Mouse (Mus musculus): Measurements from ENCODE around the gene Fam207a.

Fam207a gene

GRCm38 (mm10) chr10:77515385-77516348 is at the start of gene Fam207a:
Gene Fam207a, minus strand, starts transcription at chr10:77515785.
- DNase-seq: peak; percentile 96

DNA sequence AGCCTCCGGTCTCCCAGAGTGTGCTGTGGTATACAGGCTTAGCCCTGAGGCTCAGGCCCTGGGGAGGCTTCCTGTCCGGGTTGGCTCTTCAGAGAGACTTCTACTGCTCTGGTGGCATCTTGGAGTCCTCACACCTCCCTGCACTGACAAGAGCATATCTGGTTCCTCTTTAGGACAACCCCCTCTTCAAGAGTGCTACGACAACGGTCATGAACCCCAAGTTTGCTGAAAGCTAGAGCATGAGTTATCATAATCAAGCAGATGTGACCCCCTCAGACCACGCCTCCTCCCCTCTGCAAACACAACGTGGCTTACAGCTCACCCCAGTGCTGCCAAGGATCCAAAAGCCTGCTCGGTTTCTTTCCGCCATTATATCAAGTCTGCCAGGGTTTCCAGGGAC is 49.4 kb upstream of the Fam207a start:
- no peak for DNase-seq

GRCm38 (mm10) chr10:77561508-77561907 is 45.9 kb upstream of the Fam207a start:
- DNase-seq: no peak

GRCm38 (mm10) chr10:77560830-77561229 is 45.2 kb upstream of the Fam207a start:
- DNase-seq: no peak

GRCm38 (mm10) chr10:77560090-77560489 is 44.5 kb upstream of the Fam207a start:
- no peak for DNase-seq

- peak; percentile 47 for DNase-seq
Measured at GRCm38 (mm10) chr10:77557641-77558040, 42.1 kb upstream of the Fam207a start.

DNA sequence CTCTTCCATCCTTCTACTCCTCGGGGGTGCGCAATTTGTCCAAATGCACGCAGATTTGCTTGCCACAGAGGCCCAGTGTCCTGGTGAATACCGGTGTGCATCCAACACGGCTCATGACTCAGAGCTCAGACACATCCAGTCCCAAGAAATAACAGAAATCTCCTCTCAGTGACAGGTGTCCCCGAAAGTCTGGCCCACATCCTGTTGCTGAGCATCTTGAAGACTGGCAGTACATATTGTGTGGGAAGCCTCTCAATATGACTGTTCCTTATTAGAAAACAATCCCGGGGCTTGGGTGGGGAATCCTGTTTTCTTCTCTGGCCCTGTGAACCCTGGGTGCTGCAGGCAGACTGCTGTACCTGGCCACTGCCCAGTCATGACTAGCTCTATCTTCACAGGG is 41.0 kb upstream of the Fam207a start:
- DNase-seq: no peak

GRCm38 (mm10) chr10:77554918-77555317 is 39.3 kb upstream of the Fam207a start:
- no peak for DNase-seq

DNA sequence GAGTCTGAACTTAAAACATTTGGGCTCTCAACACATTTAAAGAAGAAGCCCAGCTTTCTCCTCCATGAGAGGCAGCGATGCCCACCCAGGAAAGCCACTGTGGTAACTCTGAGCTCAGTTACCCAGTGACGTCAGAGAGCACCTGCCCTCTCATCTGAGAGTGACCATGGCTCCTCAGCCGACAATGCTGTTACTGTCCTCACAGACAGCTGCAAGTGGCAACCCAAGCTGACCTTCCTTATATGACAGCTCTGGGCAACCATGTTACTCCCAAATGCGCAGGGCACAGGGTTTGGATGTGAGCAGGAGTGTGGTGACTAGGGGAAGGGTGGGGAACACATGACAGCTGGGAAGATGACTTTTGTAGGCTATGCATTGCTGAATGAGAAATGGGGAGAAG is 37.7 kb upstream of the Fam207a start:
- no peak for DNase-seq

DNA sequence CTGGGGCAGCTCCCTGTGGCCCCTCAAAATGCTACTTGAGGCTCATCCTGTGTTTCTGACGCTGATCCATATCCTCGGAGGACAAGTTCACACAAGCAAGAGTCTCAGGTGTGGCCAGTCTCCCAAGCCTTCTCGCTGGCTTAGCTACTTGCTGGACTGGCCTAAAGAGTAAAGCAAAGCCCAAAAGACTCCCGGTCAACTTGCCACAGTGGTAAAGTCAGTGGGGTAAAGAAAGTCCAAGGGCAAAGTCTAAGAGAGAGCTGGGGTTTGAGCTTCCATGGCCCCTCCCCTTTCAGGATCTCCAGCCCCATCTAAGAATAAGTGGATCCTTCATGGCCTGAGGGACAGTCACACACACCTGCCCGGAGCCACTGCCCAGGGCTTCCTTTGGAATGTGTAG is 36.6 kb upstream of the Fam207a start:
- DNase-seq: no peak

DNA sequence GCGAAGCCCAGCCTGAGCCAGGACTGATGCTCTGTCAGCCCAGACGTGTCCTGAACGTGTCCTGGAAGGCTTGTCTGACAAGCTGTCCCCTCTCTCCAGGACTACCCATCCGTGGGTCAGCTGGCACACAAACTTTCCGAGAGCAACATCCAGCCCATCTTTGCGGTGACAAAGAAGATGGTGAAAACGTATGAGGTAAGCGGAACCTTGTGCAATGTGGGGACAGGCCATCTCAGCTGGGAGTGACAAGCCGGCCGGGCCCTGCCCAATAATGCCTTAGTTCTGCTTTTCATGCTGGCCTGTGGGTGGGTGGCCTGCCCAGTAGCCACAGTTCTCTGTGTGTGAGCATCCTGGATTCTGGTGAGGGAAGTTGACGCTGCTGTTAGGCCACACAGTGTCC is 35.3 kb upstream of the Fam207a start:
- no peak for DNase-seq

DNA sequence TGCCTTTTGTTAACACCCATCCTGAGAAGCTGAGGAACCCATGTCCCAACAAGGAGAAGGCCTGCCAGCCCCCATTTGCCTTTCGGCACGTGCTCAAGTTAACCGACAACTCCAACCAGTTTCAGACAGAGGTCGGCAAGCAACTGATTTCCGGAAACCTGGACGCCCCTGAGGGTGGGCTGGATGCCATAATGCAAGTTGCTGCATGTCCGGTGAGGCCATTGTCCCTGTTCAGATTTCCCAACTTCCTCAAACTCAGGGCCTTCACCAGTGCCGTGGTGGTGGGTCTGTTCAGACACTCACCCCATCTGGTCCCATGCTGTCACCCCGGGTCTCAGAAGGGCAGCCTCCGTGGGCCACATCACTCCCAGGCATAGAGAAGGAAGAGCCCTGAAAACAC is 33.0 kb upstream of the Fam207a start:
- no peak for DNase-seq

- DNase-seq: no peak
Measured at GRCm38 (mm10) chr10:77544916-77545315, 29.3 kb upstream of the Fam207a start.

DNA sequence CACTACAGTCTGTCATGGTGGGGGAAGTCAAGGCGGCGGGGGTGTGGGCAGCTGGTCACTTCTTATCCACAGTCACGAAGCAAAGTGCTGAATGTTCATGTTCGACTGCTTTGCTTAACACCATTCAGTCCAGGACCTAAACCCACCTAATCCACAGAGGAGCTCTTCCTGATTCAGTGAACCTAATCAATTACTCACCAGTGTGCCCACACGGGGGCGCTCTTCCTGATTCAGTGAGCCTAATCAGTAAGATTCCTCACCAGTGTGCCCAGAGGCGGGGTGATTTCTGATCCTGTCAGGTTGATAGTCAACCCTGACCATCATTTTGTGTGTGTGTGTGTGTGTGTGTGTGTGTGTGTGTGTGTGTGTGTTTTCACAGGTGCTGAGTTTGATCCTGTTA is 27.6 kb upstream of the Fam207a start:
- peak; percentile 57 for DNase-seq

GRCm38 (mm10) chr10:77541864-77542666 is 26.5 kb upstream of the Fam207a start:
- DNase-seq: no peak

- no peak for DNase-seq
Measured at GRCm38 (mm10) chr10:77540576-77541102, 25.1 kb upstream of the Fam207a start.

GRCm38 (mm10) chr10:77539320-77539945 is 23.8 kb upstream of the Fam207a start:
- no peak for DNase-seq

DNA sequence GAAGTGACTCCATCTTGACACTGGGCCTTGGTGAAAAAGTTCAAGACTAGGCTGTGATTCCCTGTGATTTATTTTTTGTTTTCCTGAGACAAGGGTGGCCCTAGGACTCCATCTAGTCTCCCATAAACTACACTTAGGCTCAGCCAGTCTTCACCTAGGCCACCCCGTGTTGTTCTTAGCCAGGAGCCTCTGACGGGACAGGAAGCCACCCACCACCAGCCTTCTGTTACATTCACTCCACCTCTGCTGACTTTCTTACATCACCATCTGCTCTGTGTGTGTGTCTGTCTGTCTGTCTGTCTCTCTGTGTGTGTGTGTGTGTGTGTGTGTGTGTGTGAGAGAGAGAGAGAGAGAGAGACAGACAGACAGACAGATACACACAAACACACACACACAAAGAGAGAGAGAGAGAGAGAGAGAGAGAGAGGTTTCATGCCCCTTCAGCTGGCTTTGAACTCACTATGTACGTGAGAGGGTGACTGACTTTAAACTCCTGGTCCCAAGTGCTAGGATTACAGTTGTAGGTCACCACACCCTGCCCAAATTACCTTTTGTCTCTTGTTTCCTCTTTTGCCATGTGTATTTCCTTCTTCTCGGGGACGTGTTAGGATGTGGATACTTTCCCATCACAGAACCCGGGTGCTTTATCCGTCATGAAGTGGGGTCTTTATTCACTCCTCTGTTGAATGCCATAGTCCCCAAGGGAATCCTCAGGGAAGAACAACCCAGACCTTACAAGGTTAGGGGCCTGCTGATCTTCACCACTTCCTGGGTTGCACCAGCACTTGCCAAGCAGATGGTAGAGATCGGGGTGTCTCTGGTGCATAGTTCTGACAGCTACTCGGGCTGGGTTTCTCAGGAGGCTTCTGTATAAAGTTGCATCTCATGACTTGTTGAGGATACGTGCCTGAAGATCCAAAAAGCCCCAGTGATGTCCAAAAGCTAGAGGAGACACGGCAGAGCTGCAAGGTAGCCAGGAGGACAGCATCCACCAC is 21.9 kb upstream of the Fam207a start:
- peak; percentile 57 for DNase-seq

DNA sequence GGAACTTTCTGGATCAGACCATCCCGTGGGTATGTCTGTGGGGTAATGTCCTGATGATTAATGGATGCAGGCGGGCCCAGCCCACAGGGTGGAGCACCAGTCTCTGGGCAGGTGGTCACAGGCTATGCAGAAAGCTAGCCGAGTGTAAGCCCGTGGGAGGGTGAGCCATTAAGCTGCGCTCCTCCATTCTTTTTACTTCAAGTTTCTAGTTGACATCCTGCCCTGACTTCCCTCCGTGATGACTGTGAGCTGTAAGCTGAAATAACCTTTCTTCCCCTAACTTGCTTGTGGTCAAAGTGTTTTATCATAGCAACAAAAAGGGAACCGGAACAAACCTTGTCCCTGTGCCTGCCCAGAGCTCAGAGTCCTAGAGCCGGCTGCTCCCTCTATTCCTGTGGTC is 21.1 kb upstream of the Fam207a start:
- no peak for DNase-seq

- DNase-seq: peak; percentile 29
Measured at GRCm38 (mm10) chr10:77532020-77532413, 16.4 kb upstream of the Fam207a start.

Measured in thymus, postnatal 14 days (tissue).